Mouse (Mus musculus) embryonic facial prominence, embryonic 14.5 days (tissue): ENCODE data around the gene Adgrf5. TPM values are rescaled to one million over a fixed set of nuclear protein-coding genes. Genes with fewer than 3 reads are reported as not detected.
"Not testable (repeated sequence)": the region's sequence is repeated elsewhere in the genome, so short reads cannot be mapped to it uniquely, and the experiment has no call there.

Experiments
- ATAC-seq: fragments of 200-750 bp; cut with Nextera tagmentation; 2 replicates; pipeline ENCODE4 v1.8.0; 2017; ENCODE audit warnings: low read depth, moderate number of reproducible peaks, moderate TSS enrichment
- DNase-seq: peaks from one replicate; pipeline ENCODE4 v3.0.0-alpha.2; 2015; ENCODE audit warnings: low spot score
- H3K27ac ChIP-seq: fragments of 300-500 bp; sonication (generic); replicated peaks from 2 replicates; pipeline ENCODE4 v1.5.1; 2014; ENCODE audit warnings: low read depth, mild to moderate bottlenecking, low read length, moderate library complexity
- H3K27me3 ChIP-seq: fragments of 300-500 bp; sonication (generic); replicated peaks from 2 replicates; pipeline ENCODE4 v1.6.1; 2014; ENCODE audit warnings: low read length; ENCODE audit not compliant: control insufficient read depth, insufficient read depth
- H3K36me3 ChIP-seq: fragments of 300-500 bp; sonication (generic); 2 replicates; pipeline ENCODE4 v1.6.1; 2014; ENCODE audit warnings: low read length, mixed read lengths; ENCODE audit not compliant: control insufficient read depth, insufficient read depth
- H3K4me1 ChIP-seq: fragments of 300-500 bp; sonication (generic); 2 replicates; pipeline ENCODE4 v1.6.1; 2014; ENCODE audit warnings: antibody characterized with exemption, low read length; ENCODE audit not compliant: control insufficient read depth, insufficient read depth
- H3K4me2 ChIP-seq: fragments of 300-500 bp; sonication (generic); 2 replicates; pipeline ENCODE4 v1.6.1; 2014; ENCODE audit warnings: low read depth, mild to moderate bottlenecking, low read length, moderate library complexity, mixed read lengths
- H3K4me3 ChIP-seq: fragments of 300-500 bp; sonication (generic); 2 replicates; pipeline ENCODE4 v1.5.1; 2014; ENCODE audit warnings: low read depth, mild to moderate bottlenecking, low read length
- H3K9ac ChIP-seq: fragments of 300-500 bp; sonication (generic); 2 replicates; pipeline ENCODE4 v1.6.1; 2014; ENCODE audit warnings: low read depth, mild to moderate bottlenecking, low read length, moderate library complexity, mixed read lengths
- H3K9me3 ChIP-seq: fragments of 300-500 bp; sonication (generic); 2 replicates; pipeline ENCODE4 v1.6.1; 2016; ENCODE audit warnings: low read length; ENCODE audit not compliant: control insufficient read depth
- WGBS: fragments of 180-500 bp; shearing (Covaris S2); extraction: QIAGEN DNeasy Blood & Tissue Kit; methylation state at CpG from one replicate; pipeline ENCODE4 v1.1.7; 2014; 5-methylcytosine and 5-hydroxymethylcytosine counted together
- polyA plus RNA-seq: library from polyadenylated mRNA; unstranded; fragments of >200 nt; fragmentation: Nextera tagmentation; extraction: Ambion mirVana; gene quantifications from 2 replicates; pipeline ENCODE4 v1.2.1, GENCODE M21; 2014

The Adgrf5 gene
- polyA plus RNA-seq, 1 experiment from 2014 or later: 13.0 TPM

- H3K36me3 ChIP-seq, H3K4me3 ChIP-seq, ATAC-seq, H3K9me3 ChIP-seq, H3K27ac ChIP-seq, DNase-seq, H3K27me3 ChIP-seq, H3K4me1 ChIP-seq, H3K9ac ChIP-seq, H3K4me2 ChIP-seq: not testable (repeated sequence)
- WGBS: 97% methylated on average over 5 of the region's 10 CpGs
Measured at GRCm38 (mm10) chr17:43490371-43490770, 130.1 kb downstream of the Adgrf5 start.

- Histone ChIP-seq H3K27me3 (no peaks in the 10 kb centered on the region), H3K9me3 (no peaks in the 10 kb centered on the region), H3K27ac (no peak overlapping the region), H3K4me1 (no peaks in the 10 kb centered on the region), H3K9ac (no peak overlapping the region), H3K4me3 (no peak overlapping the region), H3K36me3 (no peaks in the 10 kb centered on the region), H3K4me2 (no peak overlapping the region)
- 77% methylated on average over 5 of the region's 5 CpGs for WGBS
- DNase-seq (no peak), ATAC-seq (no peak)
Measured at GRCm38 (mm10) chr17:43495502-43495901, 135.3 kb downstream of the Adgrf5 start.

DNA sequence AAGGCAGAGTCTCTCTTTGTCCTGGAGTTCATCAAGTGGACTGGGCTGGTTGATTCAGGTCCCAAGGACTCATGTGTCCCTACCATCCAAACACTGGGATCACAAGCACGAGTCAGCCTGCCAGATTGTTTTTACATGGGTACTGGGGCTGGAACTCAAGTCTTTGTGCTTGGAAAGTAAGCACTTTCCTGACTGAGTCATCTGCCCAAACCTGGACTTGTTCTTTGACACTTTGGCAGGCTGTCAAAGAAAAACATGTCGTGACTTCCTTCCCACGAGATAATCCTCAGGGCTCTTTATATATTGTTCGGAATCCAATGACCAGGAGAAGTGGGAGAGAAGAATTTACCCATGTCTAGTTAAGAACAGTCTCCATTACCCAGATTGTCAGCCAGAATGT, 137.3 kb downstream of the Adgrf5 start:
- Histone ChIP-seq H3K36me3 (no peaks in the 10 kb centered on the region), H3K27me3 (no peaks in the 10 kb centered on the region), H3K4me3 (no peak overlapping the region), H3K27ac (no peak overlapping the region), H3K4me1 (no peaks in the 10 kb centered on the region), H3K9ac (no peak overlapping the region), H3K4me2 (no peak overlapping the region), H3K9me3 (no peaks in the 10 kb centered on the region)
- ATAC-seq (no peak), DNase-seq (no peak)
- WGBS: 57% methylated on average over 4 of the region's 4 CpGs

DNA sequence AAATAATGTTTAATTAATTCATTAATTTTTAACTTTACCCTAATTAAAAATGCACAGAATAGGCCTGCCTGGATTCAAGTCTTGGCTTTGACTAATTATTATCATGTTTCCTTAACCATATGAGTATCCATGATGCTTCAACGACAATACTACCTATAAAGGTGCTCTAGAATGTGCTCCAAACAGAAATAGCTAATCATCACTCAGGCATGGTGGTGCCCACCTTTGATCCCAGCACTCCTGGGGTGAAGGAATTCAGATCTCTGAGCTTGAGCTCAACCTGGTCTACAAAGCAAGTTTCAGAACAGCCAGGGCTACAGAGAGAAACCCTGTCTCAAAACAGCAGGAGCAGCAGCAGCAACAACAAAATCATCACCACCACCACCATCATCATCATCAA, 140.3 kb downstream of the Adgrf5 start:
- WGBS: 79% methylated on average over 1 of the region's 1 CpGs
- Histone ChIP-seq H3K4me1 (no peaks in the 10 kb centered on the region), H3K4me2 (no peak overlapping the region), H3K4me3 (no peak overlapping the region), H3K27me3 (no peaks in the 10 kb centered on the region), H3K36me3 (no peaks in the 10 kb centered on the region), H3K9ac (no peak overlapping the region), H3K9me3 (no peaks in the 10 kb centered on the region), H3K27ac (no peak overlapping the region)
- DNase-seq (no peak), ATAC-seq (no peak)

DNA sequence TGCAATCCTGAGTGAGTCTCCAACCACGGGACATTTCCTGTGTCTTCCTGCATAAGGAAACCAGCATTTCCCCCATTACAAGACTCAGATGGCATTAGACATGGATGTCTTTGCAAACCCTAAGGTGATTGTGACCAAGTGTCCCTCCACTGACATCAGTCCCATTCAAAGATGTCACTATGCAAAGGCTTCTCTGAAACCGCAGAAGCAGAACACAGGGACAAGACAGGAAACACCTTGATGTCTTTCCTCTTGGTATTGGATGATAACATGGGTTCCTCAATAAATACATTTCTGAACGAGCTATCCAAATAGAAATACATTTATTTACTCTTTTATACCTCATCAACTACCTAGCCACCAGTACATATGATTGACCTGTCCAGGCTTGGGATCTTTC, 141.0 kb downstream of the Adgrf5 start:
- Histone ChIP-seq H3K4me2 (no peak overlapping the region), H3K4me1 (no peaks in the 10 kb centered on the region), H3K27ac (no peak overlapping the region), H3K4me3 (no peak overlapping the region), H3K36me3 (no peaks in the 10 kb centered on the region), H3K9me3 (no peaks in the 10 kb centered on the region), H3K9ac (no peak overlapping the region), H3K27me3 (no peaks in the 10 kb centered on the region)
- WGBS: 72% methylated on average over 3 of the region's 3 CpGs
- no peak for DNase-seq
- ATAC-seq: no peak

GRCm38 (mm10) chr17:43501631-43502030, 141.4 kb downstream of the Adgrf5 start:
- Histone ChIP-seq H3K27ac (no peak overlapping the region), H3K4me3 (no peak overlapping the region), H3K4me1 (no peaks in the 10 kb centered on the region), H3K9ac (no peak overlapping the region), H3K4me2 (no peak overlapping the region), H3K9me3 (no peaks in the 10 kb centered on the region), H3K36me3 (no peaks in the 10 kb centered on the region), H3K27me3 (no peaks in the 10 kb centered on the region)
- no peak for DNase-seq
- ATAC-seq: no peak
- 91% methylated on average over 5 of the region's 5 CpGs for WGBS

DNA sequence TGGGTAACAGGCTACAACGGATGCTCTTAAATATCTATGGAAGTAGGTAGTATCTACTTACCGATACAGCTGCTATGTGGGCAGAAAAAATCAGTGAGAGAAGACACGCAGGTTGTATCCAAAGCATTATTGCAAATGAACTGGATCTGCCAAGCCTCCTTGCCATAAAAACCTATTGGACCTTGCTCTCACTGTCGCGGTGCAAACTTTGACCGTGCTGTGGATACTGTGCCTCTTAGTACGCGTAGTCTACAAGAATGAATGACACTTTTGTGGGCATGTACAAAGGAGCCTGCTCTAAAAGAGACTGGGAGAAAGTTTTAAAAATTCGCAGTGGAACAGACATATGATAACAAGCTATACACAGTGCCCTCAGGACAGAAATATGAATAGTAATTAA, 142.3 kb downstream of the Adgrf5 start, which contains the start of gene Mep1a:
Gene Mep1a, minus strand, starts transcription at position 221 of the 400 bp plus-strand sequence.
- no peaks in the 10 kb centered on the region for H3K36me3 ChIP-seq
- H3K27ac ChIP-seq: no peak within 1 kb of the TSS
- no peak within 1 kb of the TSS for H3K4me3 ChIP-seq
- no peak for DNase-seq
- H3K4me1 ChIP-seq: no peaks in the 10 kb centered on the region
- no peak within 1 kb of the TSS for H3K9ac ChIP-seq
- WGBS: 86% methylated on average over 9 of the region's 9 CpGs
- H3K9me3 ChIP-seq: no peaks in the 10 kb centered on the region
- no peak within 1 kb of the TSS for H3K4me2 ChIP-seq
- no peak for ATAC-seq
- H3K27me3 ChIP-seq: no peaks in the 10 kb centered on the region

DNA sequence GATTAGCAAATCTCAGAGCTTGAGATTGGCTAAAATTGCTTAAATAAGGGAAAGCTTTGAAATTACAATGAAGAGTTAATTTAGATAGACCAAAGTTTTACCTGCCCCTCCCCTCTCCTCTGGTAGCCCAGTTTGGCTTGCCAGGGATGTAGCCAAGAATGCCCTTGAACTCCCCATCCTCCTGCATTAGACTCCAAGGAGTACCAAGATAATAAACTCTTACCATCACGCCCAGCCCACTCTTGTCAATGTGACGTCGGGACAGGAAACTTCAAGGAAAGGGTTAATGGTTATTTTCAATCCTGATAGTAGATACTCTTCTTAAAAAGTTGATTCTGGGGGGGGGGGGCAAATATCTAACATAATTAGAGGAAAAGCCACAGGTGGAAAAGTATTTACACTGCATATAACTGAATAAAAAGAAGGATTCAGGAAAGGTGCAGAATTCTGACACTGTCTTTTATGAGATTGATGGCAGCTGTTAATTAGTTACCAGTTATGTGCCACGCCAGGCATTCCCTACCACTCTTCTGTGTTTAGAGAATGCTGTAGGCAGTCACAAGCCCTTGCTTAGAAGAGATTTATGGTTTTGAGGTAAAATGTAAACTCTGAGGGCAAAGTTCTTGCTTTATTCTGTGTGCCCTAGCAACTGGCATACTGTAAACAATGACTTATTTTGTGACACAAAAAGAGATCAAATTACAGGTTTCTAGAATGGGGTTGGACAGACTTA, 143.8 kb downstream of the Adgrf5 start:
- no peak overlapping the region for H3K27ac ChIP-seq
- no peak overlapping the region for H3K4me3 ChIP-seq
- no peaks in the 10 kb centered on the region for H3K9me3 ChIP-seq
- H3K9ac ChIP-seq: no peak overlapping the region
- DNase-seq (no peak), ATAC-seq (no peak)
- WGBS: 69% methylated on average over 4 of the region's 4 CpGs
- no peaks in the 10 kb centered on the region for H3K36me3 ChIP-seq
- no peak overlapping the region for H3K4me2 ChIP-seq
- no peaks in the 10 kb centered on the region for H3K27me3 ChIP-seq
- H3K4me1 ChIP-seq: no peaks in the 10 kb centered on the region

DNA sequence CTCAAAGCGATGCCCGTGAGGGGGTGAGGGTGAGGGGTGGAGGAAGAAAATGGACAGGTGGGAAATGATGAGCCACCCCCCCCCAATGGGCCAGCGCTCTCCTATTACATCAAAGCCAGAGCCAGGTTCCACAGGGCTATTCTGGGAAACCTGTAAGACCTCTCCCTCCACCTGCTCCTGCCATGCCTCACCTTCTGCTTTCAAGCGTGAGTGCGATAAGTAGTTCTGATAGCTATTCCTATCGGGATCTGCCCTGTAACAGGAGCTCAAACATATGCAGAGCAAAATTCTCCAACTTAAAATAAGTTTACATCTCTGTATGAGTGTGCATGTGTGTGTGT, 144.3 kb downstream of the Adgrf5 start:
- Histone ChIP-seq H3K4me1 (no peaks in the 10 kb centered on the region), H3K9me3 (no peaks in the 10 kb centered on the region), H3K27ac (no peak overlapping the region), H3K27me3 (no peaks in the 10 kb centered on the region), H3K9ac (no peak overlapping the region), H3K36me3 (no peaks in the 10 kb centered on the region), H3K4me2 (no peak overlapping the region), H3K4me3 (no peak overlapping the region)
- no peak for ATAC-seq
- WGBS: 58% methylated on average over 6 of the region's 6 CpGs
- DNase-seq: no peak
